Mouse (Mus musculus): ENCODE measurements at regions not wholly inside any gene's neighbourhood (a gene's known extent, or its start where the extent isn't known, plus 50 kb on each side); places are given as distances from the start of the nearest gene placed in this dataset.

- Histone ChIP-seq H3K27ac (replicated peaks) (peak overlapping the region; percentile 42; the same call in 1 of the 2 replicates), H3K27me3 (peaks cover 57% of the 10 kb centered on the region), H3K9me3 (no peaks in the 10 kb centered on the region), H3K4me3 (no peak overlapping the region), H3K9ac (no peak overlapping the region), H3K36me3 (no peaks in the 10 kb centered on the region), H3K4me2 (no peak overlapping the region), H3K4me1 (replicated peaks) (peaks cover 38% of the 10 kb centered on the region)
- ATAC-seq (ENCODE audit: low read depth) = peak; percentile 64
- 10% methylated on average over 10 of the region's 10 CpGs for WGBS
Measured at GRCm38 (mm10) chr16:29882226-29882972, 181.8 kb upstream of the Hes1 start.

- no peak overlapping the region for H3K4me2 ChIP-seq
- H3K27me3 ChIP-seq = peaks cover 57% of the 10 kb centered on the region
- no peak overlapping the region for H3K9ac ChIP-seq
- peak; percentile 77 for ATAC-seq (ENCODE audit: low read depth)
- 8% methylated on average over 10 of the region's 10 CpGs for WGBS
- H3K4me3 ChIP-seq = no peak overlapping the region
- no peaks in the 10 kb centered on the region for H3K9me3 ChIP-seq
- H3K27ac ChIP-seq (replicated peaks) = 0 out of 2 replicates have a peak overlapping the region, but pooled peaks have one; percentile 42
- H3K36me3 ChIP-seq = no peaks in the 10 kb centered on the region
- H3K4me1 ChIP-seq (replicated peaks) = peaks cover 33% of the 10 kb centered on the region
Measured at GRCm38 (mm10) chr16:29883252-29883992, 180.8 kb upstream of the Hes1 start.

- Histone ChIP-seq H3K4me2 (no peak overlapping the region), H3K4me3 (no peak overlapping the region), H3K9me3 (no peaks in the 10 kb centered on the region), H3K4me1 (replicated peaks) (peaks cover 33% of the 10 kb centered on the region), H3K36me3 (no peaks in the 10 kb centered on the region), H3K27ac (replicated peaks) (no peak overlapping the region), H3K9ac (no peak overlapping the region), H3K27me3 (peaks cover 50% of the 10 kb centered on the region)
- no peak for ATAC-seq (ENCODE audit: low read depth)
- WGBS = 79% methylated on average over 4 of the region's 4 CpGs
Measured at GRCm38 (mm10) chr16:29884899-29885298, 179.3 kb upstream of the Hes1 start.

GRCm38 (mm10) chr16:29886755-29887154, 177.4 kb upstream of the Hes1 start:
- H3K27ac ChIP-seq (replicated peaks) = no peak overlapping the region
- no peak for ATAC-seq (ENCODE audit: low read depth)
- no peak overlapping the region for H3K9ac ChIP-seq
- H3K4me3 ChIP-seq = no peak overlapping the region
- H3K9me3 ChIP-seq = no peaks in the 10 kb centered on the region
- no peaks in the 10 kb centered on the region for H3K36me3 ChIP-seq
- WGBS = 82% methylated on average over 4 of the region's 4 CpGs
- H3K4me2 ChIP-seq = no peak overlapping the region
- H3K4me1 ChIP-seq (replicated peaks) = peaks cover 28% of the 10 kb centered on the region
- peaks cover 50% of the 10 kb centered on the region for H3K27me3 ChIP-seq

- Histone ChIP-seq H3K4me3 (no peak overlapping the region), H3K36me3 (no peaks in the 10 kb centered on the region), H3K4me2 (no peak overlapping the region), H3K27me3 (peaks cover 67% of the 10 kb centered on the region), H3K4me1 (replicated peaks) (peaks cover 19% of the 10 kb centered on the region), H3K9ac (no peak overlapping the region), H3K27ac (replicated peaks) (no peak overlapping the region), H3K9me3 (no peaks in the 10 kb centered on the region)
- no peak for ATAC-seq (ENCODE audit: low read depth)
- 59% methylated on average over 4 of the region's 4 CpGs for WGBS
Measured at GRCm38 (mm10) chr16:29889346-29889745, 174.8 kb upstream of the Hes1 start.

- Histone ChIP-seq H3K4me3 (no peak overlapping the region), H3K9ac (no peak overlapping the region), H3K36me3 (no peaks in the 10 kb centered on the region), H3K27me3 (peaks cover 55% of the 10 kb centered on the region), H3K9me3 (no peaks in the 10 kb centered on the region), H3K4me1 (replicated peaks) (peaks cover 23% of the 10 kb centered on the region), H3K4me2 (no peak overlapping the region), H3K27ac (replicated peaks) (no peak overlapping the region)
- whole genome bisulfite sequencing = 65% methylated on average over 7 of the region's 7 CpGs
- ATAC-seq (ENCODE audit: low read depth) = no peak
Measured at GRCm38 (mm10) chr16:29891472-29891871, 172.7 kb upstream of the Hes1 start.

- Histone ChIP-seq H3K4me2 (peak overlapping the region; percentile 37), H3K27ac (replicated peaks) (peak overlapping the region; percentile 18)
- ATAC-seq (ENCODE audit: low read depth) = peak; percentile 82
Measured at GRCm38 (mm10) chr16:29893871-29894828, 170.0 kb upstream of the Hes1 start.

GRCm38 (mm10) chr16:29896393-29896792, 167.8 kb upstream of the Hes1 start:
- 85% methylated on average over 4 of the region's 4 CpGs for WGBS
- no peak for ATAC-seq (ENCODE audit: low read depth)
- H3K4me2 ChIP-seq = no peak overlapping the region

More at GRCm38 (mm10) chr16:29893871-29894828, 170.0 kb upstream of the Hes1 start:
- peaks cover 57% of the 10 kb centered on the region for H3K27me3 ChIP-seq
- H3K9me3 ChIP-seq = no peaks in the 10 kb centered on the region
- 0 out of 2 replicates have a peak overlapping the region, but pooled peaks have one; percentile 27 for H3K9ac ChIP-seq
- H3K4me3 ChIP-seq = no peak overlapping the region
- peaks cover 23% of the 10 kb centered on the region for H3K4me1 ChIP-seq (replicated peaks)
- 16% methylated on average over 21 of the region's 21 CpGs for WGBS
- no peaks in the 10 kb centered on the region for H3K36me3 ChIP-seq

GRCm38 (mm10) chr16:29903510-29903909, 160.7 kb upstream of the Hes1 start:
- Histone ChIP-seq H3K4me3 (no peak overlapping the region), H3K9me3 (no peaks in the 10 kb centered on the region), H3K36me3 (no peaks in the 10 kb centered on the region), H3K27ac (replicated peaks) (no peak overlapping the region), H3K27me3 (peaks cover 39% of the 10 kb centered on the region), H3K4me1 (replicated peaks) (peaks cover 34% of the 10 kb centered on the region), H3K4me2 (no peak overlapping the region), H3K9ac (no peak overlapping the region)
- no peak for ATAC-seq (ENCODE audit: low read depth)
- 36% methylated on average over 8 of the region's 8 CpGs for WGBS

More at GRCm38 (mm10) chr16:29896393-29896792, 167.8 kb upstream of the Hes1 start:
- Histone ChIP-seq H3K4me1 (replicated peaks) (peaks cover 23% of the 10 kb centered on the region), H3K27me3 (peaks cover 40% of the 10 kb centered on the region), H3K9ac (no peak overlapping the region), H3K27ac (replicated peaks) (no peak overlapping the region), H3K36me3 (no peaks in the 10 kb centered on the region), H3K9me3 (no peaks in the 10 kb centered on the region), H3K4me3 (no peak overlapping the region)

GRCm38 (mm10) chr16:29904183-29904775, 159.9 kb upstream of the Hes1 start:
- Histone ChIP-seq H3K9me3 (no peaks in the 10 kb centered on the region), H3K4me2 (no peak overlapping the region), H3K9ac (no peak overlapping the region), H3K4me3 (no peak overlapping the region), H3K4me1 (replicated peaks) (peaks cover 34% of the 10 kb centered on the region), H3K27me3 (peaks cover 39% of the 10 kb centered on the region), H3K36me3 (no peaks in the 10 kb centered on the region), H3K27ac (replicated peaks) (0 out of 2 replicates have a peak overlapping the region, but pooled peaks have one; percentile 0)
- ATAC-seq (ENCODE audit: low read depth) = peak; percentile 64
- 33% methylated on average over 9 of the region's 9 CpGs for WGBS

- WGBS = 40% methylated on average over 7 of the region's 7 CpGs
- Histone ChIP-seq H3K4me3 (no peak overlapping the region), H3K9ac (no peak overlapping the region), H3K36me3 (no peaks in the 10 kb centered on the region), H3K27ac (replicated peaks) (no peak overlapping the region), H3K4me2 (no peak overlapping the region), H3K27me3 (peaks cover 36% of the 10 kb centered on the region), H3K4me1 (replicated peaks) (peaks cover 41% of the 10 kb centered on the region), H3K9me3 (no peaks in the 10 kb centered on the region)
- no peak for ATAC-seq (ENCODE audit: low read depth)
Measured at GRCm38 (mm10) chr16:29907331-29907730, 156.9 kb upstream of the Hes1 start.
